Mouse (Mus musculus): ENCODE results near the gene Vav3.

The Vav3 gene

GRCm38 (mm10) chr3:109515479-109515878 lies 175.0 kb downstream of the Vav3 start:
- DNase-seq = no peak

GRCm38 (mm10) chr3:109516372-109516771 lies 175.9 kb downstream of the Vav3 start:
- no peak for DNase-seq

DNA sequence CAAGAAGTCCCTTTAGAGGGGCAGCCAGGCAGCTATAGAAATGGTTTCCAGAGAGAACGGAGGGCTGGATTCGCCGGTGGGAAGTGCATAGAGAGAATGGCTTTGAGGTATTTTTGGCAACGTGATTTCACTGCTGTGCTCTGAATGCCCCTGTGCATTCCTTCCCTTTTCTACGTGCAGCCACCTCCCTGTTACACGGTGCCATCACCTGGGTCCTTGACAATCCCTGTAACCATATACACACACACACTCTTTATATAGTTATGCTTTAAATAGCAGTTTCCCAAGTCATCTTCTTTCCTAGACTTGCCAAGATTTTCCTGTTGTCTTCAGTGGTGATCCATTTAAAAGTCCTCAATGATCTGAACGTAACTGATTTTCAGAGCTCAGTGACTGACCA lies 181.7 kb downstream of the Vav3 start:
- no peak for DNase-seq

- DNase-seq = no peak
Observed at GRCm38 (mm10) chr3:109525825-109526224, 185.4 kb downstream of the Vav3 start.

DNA sequence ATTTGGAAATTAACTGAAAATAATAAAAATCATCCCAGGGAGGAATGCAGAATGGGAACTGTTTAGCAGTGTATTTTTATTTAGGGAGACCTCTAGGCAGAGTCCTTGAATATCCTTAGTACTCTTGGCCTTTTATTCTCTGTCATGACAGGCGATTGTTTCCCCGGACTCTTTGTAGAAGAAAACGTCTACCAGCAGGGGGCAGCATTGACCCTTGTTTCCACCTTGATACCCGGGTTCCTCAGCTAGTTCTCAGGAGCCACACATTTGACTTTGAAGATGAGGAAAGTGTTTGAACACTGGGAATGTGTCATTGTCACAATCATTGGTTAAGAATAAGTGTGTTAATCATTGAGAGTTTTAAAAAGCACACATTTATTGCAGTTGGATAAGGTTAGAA lies 185.8 kb downstream of the Vav3 start:
- peak; percentile 94 to 96 for DNase-seq

GRCm38 (mm10) chr3:109526651-109527050 lies 186.2 kb downstream of the Vav3 start:
- peak in 1 of 2 experiments; percentile 6 for DNase-seq

GRCm38 (mm10) chr3:109528688-109529087 lies 188.2 kb downstream of the Vav3 start:
- peak; percentile 17 for DNase-seq

DNA sequence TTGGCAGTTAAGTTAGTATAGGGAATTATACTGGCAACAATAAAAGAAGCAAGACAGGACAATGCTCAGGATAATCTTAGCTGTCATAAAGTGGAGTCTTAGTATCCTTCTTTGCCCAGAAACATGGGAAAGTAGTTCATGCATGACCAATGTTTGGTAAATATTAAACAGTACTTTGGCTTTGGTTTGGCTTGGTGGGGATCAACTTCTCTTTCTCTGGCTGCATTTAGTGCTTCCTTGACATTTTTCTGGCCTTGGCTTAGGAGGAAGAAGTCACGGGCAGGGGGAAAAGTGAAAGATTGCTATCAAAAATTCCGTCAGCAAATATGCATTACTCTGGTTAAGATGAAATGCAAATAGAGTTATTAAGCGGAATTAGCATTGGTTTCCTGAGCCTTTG lies 197.2 kb downstream of the Vav3 start:
- DNase-seq = no peak

DNA sequence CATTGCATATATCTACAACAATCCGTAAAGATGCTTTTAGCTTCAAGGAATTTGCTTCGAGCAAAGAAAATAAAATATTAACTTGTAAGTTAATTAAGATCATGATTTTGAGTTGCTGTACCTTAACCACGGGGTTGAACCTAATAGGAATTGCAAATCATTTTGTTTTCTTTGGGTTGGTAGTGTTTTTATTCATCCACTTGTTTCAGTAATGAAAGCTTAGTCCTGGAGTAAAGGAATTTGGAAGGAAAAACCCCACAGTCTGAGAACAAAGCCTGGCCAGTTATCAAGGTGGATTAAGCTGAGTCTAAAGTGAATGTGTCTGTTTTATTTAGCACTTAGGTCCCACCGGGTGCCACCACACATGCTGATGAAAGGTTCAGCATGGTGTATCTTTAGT lies 199.6 kb downstream of the Vav3 start:
- DNase-seq = no peak

GRCm38 (mm10) chr3:109544476-109545221 lies 204.2 kb downstream of the Vav3 start:
- no peak for DNase-seq

DNA sequence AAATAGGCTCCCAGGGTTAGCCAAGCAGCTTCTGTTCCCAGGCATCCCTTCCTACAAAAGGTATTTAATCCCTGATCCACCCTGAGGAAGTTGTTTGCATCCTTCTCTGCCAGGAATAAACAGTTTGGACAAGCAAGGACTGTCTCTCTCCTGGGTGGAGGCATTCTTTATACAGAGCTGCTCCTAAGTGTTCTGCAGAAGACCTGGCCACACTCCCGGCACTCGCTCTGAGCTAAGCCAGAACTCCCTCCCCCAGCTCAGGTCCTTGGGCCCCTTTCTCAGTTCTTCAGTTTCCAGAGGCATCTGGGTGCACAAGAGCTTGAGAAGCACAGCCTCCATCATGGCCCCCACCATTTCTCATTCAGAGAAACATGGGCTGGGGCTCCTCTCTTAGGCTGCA lies 216.9 kb downstream of the Vav3 start:
- DNase-seq = no peak

DNA sequence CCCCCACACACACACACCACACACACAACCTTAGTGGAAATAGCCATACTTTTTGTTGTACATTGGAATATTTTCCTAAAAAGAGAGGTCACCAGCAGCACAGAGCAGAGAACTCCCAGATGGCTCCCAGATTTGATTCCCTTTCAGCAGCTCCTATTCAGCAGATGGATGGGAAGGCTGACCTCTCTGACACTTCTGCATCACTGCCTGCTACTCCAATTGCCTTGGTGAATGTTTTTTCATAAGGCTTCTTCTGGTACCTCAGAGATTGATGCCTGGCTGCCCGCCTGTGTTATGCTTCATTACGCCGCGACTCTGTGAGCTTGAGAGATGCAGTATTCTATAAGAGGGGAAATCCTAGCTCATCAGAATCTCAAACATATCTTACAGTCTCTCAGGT lies 220.8 kb downstream of the Vav3 start:
- DNase-seq = peak; percentile 28

DNA sequence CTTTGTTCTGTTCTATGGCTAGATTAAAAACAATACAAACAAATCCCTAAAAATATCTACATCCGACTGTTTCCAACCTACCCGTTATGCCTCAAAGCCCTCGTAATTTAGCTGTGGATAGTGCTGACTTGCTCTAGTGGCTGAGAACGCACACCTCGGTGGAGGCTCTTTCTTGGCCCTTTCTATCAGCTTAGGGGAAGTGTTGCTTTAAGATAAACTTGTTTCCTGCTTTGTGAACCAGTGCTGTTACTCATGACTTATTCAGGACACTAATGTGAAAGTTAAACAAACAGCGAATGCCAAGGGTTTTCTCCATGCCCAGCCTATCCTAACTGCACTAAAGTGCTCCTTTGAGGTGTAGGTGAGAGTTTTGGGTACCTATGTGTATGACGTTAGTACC lies 221.3 kb downstream of the Vav3 start:
- DNase-seq = no peak

DNA sequence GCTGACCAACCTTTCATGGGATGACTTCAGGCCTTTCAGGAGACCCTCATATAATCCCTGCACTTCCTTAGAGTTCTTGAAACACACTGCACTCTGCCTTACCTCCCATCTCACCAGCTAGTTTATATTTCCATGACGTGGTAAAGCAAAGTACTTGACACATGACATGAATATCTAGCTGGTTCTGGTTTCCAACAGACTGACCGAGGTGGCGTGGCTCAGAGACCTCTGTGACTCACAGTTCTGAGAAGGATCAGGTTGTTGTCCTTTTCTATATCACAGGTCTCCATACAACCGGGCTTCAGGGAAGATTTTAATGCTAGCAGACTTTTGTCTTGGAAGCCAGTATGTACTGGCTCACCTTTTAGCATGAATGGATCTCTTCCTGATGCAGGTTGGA lies 221.8 kb downstream of the Vav3 start:
- DNase-seq = no peak

- no peak for DNase-seq
Observed at GRCm38 (mm10) chr3:109564443-109564842, 224.0 kb downstream of the Vav3 start.

GRCm38 (mm10) chr3:109568542-109569265 lies 228.3 kb downstream of the Vav3 start:
- no peak for DNase-seq

- no peak for DNase-seq
Observed at GRCm38 (mm10) chr3:109571483-109571882, 231.0 kb downstream of the Vav3 start.

DNA sequence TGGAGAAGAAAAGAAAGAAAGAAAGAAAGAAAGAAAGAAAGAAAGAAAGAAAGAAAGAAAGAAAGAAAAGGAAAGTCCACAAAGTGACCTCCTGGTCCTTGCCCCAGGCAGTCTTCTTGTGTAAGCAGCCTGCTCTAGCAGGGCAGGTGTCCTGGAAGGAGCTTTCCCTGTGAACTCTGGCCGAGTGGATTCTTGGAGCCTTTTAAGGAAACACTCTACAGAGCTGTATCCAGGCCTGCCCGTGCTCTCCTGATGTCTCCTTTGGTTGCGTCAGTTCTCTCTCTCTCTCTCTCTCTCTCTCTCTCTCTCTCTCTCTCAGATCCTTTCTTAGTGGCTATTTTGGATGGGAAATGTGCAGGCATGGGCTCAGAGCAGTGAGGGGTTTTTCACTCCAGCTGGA lies 232.4 kb downstream of the Vav3 start:
- no peak for DNase-seq

GRCm38 (mm10) chr3:109573549-109574146 lies 233.2 kb downstream of the Vav3 start:
- no peak for DNase-seq

DNA sequence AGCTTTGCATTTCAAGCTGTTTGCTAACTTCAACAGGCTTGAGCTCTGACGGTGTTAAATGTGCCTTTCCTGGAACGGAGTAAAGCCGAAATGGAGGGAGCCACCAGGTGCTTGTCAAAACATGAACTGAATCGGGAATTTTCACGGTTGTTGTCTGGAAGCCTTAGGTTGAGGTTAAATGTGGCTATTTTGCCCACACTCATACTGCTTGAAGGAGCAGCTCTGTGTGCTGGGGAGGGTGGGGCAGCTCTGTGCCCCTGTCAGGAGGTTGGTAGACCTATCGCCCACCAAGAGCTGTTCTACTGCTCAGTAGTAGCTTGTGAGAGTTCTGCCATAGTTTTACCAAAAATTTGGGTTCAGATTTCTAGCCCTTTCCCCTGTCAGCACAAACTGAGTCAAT lies 233.7 kb downstream of the Vav3 start:
- no peak for DNase-seq

GRCm38 (mm10) chr3:109578347-109578746 lies 237.9 kb downstream of the Vav3 start:
- no peak for DNase-seq

GRCm38 (mm10) chr3:109578983-109579382 lies 238.5 kb downstream of the Vav3 start:
- no peak for DNase-seq

DNA sequence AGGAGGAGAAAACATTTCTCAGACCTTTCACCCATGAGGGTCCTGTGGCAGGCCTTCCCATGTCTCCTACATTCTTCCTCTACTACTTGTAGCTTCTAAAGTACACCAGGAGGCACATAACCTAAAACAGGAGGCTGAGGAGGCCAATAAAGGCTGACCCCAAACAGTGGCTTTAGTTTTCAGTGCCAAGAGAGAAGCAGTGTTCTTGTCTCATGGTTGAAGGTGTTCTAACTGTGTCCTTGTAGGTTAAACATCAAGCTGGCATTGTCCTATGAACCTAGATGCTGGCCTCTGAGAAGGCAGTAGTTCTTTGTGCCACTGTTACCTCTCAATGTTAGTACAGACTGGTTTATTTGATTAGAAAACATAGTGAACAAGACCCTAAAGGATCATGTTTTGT lies 245.5 kb downstream of the Vav3 start:
- DNase-seq = no peak

- no peak for DNase-seq
Observed at GRCm38 (mm10) chr3:109592970-109593369, 252.5 kb downstream of the Vav3 start.
